Comparison of ENCODE assay signal across 11 mouse cellular contexts in the genomic region with DNA sequence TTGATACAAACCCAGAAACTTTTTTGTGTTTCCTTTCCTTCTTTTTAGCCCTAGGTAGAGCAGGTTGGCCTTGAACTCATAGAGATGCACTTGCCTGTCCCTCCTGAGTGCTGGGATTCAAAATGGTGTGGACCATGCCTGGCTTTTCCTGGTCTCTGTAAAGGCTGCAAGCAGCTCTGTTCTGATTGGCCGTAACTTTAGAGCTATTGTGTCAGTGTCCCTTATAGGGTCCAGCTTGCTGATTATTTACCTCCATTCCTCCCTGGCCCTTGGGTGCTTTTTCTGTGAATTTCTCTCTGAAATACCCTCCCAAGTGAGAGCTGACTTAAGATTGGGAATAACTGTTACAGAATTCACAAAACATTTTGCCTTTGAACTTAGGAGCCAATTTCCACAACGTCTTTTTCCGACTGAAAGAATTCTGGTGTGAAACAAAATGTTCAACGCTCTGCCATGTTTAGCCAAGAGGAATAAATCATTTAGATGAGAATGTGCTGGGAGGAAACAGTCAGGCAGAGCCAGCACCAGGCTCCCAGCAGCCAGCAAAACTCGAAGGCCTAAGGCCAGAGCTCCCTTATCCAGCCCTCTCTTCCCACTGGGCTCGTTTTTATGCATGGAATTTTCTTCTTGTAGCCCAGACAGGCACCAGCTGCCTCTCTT.
DNase-seq lines count a peak whose midpoint lies in the region; ATAC-seq and TF ChIP-seq lines count a peak whose summit lies in the region.
"Had no signal": no experiment of that assay in that cellular context is flagged by ENCODE, and none has a peak within 500 bp of the region (broad histone marks: within the 10 kb centered on the region; RNA-seq: fewer than 3 reads in every experiment).

No protein-coding gene starts in this region.

- H3K27ac ChIP-seq in forebrain, embryonic 15.5 days (replicated peaks), result 0 out of 2 replicates have a peak overlapping the region, but pooled peaks have one; percentile 25
- H3K27ac ChIP-seq in forebrain, embryonic 14.5 days (ENCODE audit: low read depth, low read length), result no peak overlapping the region
- 0 out of 2 replicates have a peak overlapping the region, but pooled peaks have one; percentile 3 for H3K27ac ChIP-seq in midbrain, embryonic 15.5 days
- H3K27ac ChIP-seq in midbrain, embryonic 16.5 days (ENCODE audit: low read length), result no peak overlapping the region
- peak overlapping the region; percentile 73 for H3K27ac ChIP-seq in kidney, postnatal 0 days
- peak overlapping the region; percentile 56 for H3K27ac ChIP-seq in neural tube, embryonic 15.5 days (replicated peaks)
- H3K27ac ChIP-seq: neural tube, embryonic 12.5 days had no signal

- no peak for TF ChIP-seq CTCF in kidney, postnatal 0 days (IDR thresholded peaks at IDR 0.05; ENCODE audit: low read depth)

- H3K9me3 ChIP-seq in forebrain, embryonic 15.5 days, result no peaks in the 10 kb centered on the region
- no peaks in the 10 kb centered on the region for H3K9me3 ChIP-seq in forebrain, embryonic 14.5 days (replicated peaks; ENCODE audit: control insufficient read depth, low read length)
- no peaks in the 10 kb centered on the region for H3K9me3 ChIP-seq in midbrain, embryonic 15.5 days
- H3K9me3 ChIP-seq in midbrain, embryonic 16.5 days (replicated peaks; ENCODE audit: control insufficient read depth, low read length, poor library complexity, severe bottlenecking), result no peaks in the 10 kb centered on the region
- no peaks in the 10 kb centered on the region for H3K9me3 ChIP-seq in kidney, postnatal 0 days (replicated peaks; ENCODE audit: low read length)
- no peaks in the 10 kb centered on the region for H3K9me3 ChIP-seq in neural tube, embryonic 15.5 days (replicated peaks)
- H3K9me3 ChIP-seq: neural tube, embryonic 12.5 days had no signal

- WGBS in forebrain, embryonic 15.5 days, result 59% methylated on average over 6 of the region's 6 CpGs
- 70% methylated on average over 6 of the region's 6 CpGs for WGBS in forebrain, embryonic 14.5 days
- 63% methylated on average over 6 of the region's 6 CpGs for WGBS in midbrain, embryonic 15.5 days
- WGBS in midbrain, embryonic 16.5 days, result 57% methylated on average over 6 of the region's 6 CpGs
- WGBS in kidney, postnatal 0 days, result 20% methylated on average over 6 of the region's 6 CpGs
- WGBS in neural tube, embryonic 15.5 days, result 36% methylated on average over 6 of the region's 6 CpGs

- no peak overlapping the region for H3K4me3 ChIP-seq in forebrain, embryonic 15.5 days
- H3K4me3 ChIP-seq in forebrain, embryonic 14.5 days (ENCODE audit: low read depth, low read length), result no peak overlapping the region
- H3K4me3 ChIP-seq in midbrain, embryonic 15.5 days, result no peak overlapping the region
- no peak overlapping the region for H3K4me3 ChIP-seq in midbrain, embryonic 16.5 days (ENCODE audit: low read depth, low read length)
- no peak overlapping the region for H3K4me3 ChIP-seq in kidney, postnatal 0 days (replicated peaks; ENCODE audit: low read depth, low read length)
- no peak overlapping the region for H3K4me3 ChIP-seq in neural tube, embryonic 15.5 days (replicated peaks)
- H3K4me3 ChIP-seq: neural tube, embryonic 12.5 days had no signal

- H3K27me3 ChIP-seq in forebrain, embryonic 15.5 days, result no peaks in the 10 kb centered on the region
- no peaks in the 10 kb centered on the region for H3K27me3 ChIP-seq in forebrain, embryonic 14.5 days (replicated peaks; ENCODE audit: control insufficient read depth, insufficient read depth, low read length)
- H3K27me3 ChIP-seq in midbrain, embryonic 15.5 days (replicated peaks), result no peaks in the 10 kb centered on the region
- H3K27me3 ChIP-seq in midbrain, embryonic 16.5 days (ENCODE audit: control insufficient read depth, insufficient read depth, low read depth, low read length), result no peaks in the 10 kb centered on the region
- H3K27me3 ChIP-seq in kidney, postnatal 0 days (ENCODE audit: insufficient read depth, low read length), result no peaks in the 10 kb centered on the region
- H3K27me3 ChIP-seq in neural tube, embryonic 15.5 days (replicated peaks), result no peaks in the 10 kb centered on the region
- H3K27me3 ChIP-seq: neural tube, embryonic 12.5 days had no signal

- H3K36me3 ChIP-seq in forebrain, embryonic 15.5 days, result no peaks in the 10 kb centered on the region
- no peaks in the 10 kb centered on the region for H3K36me3 ChIP-seq in forebrain, embryonic 14.5 days (ENCODE audit: control insufficient read depth, insufficient read depth, low read length)
- no peaks in the 10 kb centered on the region for H3K36me3 ChIP-seq in midbrain, embryonic 15.5 days (replicated peaks)
- H3K36me3 ChIP-seq in midbrain, embryonic 16.5 days (ENCODE audit: control insufficient read depth, insufficient read depth, low read length), result no peaks in the 10 kb centered on the region
- no peaks in the 10 kb centered on the region for H3K36me3 ChIP-seq in kidney, postnatal 0 days (ENCODE audit: insufficient read depth, low read length)
- no peaks in the 10 kb centered on the region for H3K36me3 ChIP-seq in neural tube, embryonic 15.5 days
- H3K36me3 ChIP-seq: neural tube, embryonic 12.5 days had no signal

- H3K9ac ChIP-seq in forebrain, embryonic 15.5 days (replicated peaks), result no peak overlapping the region
- no peak overlapping the region for H3K9ac ChIP-seq in forebrain, embryonic 14.5 days (ENCODE audit: low read length)
- no peak overlapping the region for H3K9ac ChIP-seq in midbrain, embryonic 15.5 days
- H3K9ac ChIP-seq in midbrain, embryonic 16.5 days (ENCODE audit: low read depth, low read length), result no peak overlapping the region
- H3K9ac ChIP-seq in kidney, postnatal 0 days (ENCODE audit: low read depth, low read length), result no peak overlapping the region
- no peak overlapping the region for H3K9ac ChIP-seq in neural tube, embryonic 15.5 days (replicated peaks)
- H3K9ac ChIP-seq: neural tube, embryonic 12.5 days had no signal

- no peak for ATAC-seq in forebrain, embryonic 15.5 days (replicated peaks)
- no peak for ATAC-seq in forebrain, embryonic 14.5 days
- 0 out of 2 replicates have a peak, but pooled peaks have one; percentile 30 for ATAC-seq in midbrain, embryonic 15.5 days (replicated peaks)
- ATAC-seq in midbrain, embryonic 16.5 days, result no peak
- peak; percentile 65; the same call in 1 of the 2 replicates for ATAC-seq in kidney, postnatal 0 days (replicated peaks; ENCODE audit: low FRiP score, low read depth)
- ATAC-seq in neural tube, embryonic 15.5 days (ENCODE audit: low FRiP score), result no peak; the same call in 1 of the 2 replicates

- H3K4me1 ChIP-seq in forebrain, embryonic 15.5 days, result no peaks in the 10 kb centered on the region
- no peaks in the 10 kb centered on the region for H3K4me1 ChIP-seq in forebrain, embryonic 14.5 days (ENCODE audit: control insufficient read depth, insufficient read depth, low read length)
- peaks cover 3% of the 10 kb centered on the region; the same call in 1 of the 2 replicates for H3K4me1 ChIP-seq in midbrain, embryonic 15.5 days
- no peaks in the 10 kb centered on the region for H3K4me1 ChIP-seq in midbrain, embryonic 16.5 days (ENCODE audit: control insufficient read depth, insufficient read depth, low read length)
- no peaks in the 10 kb centered on the region for H3K4me1 ChIP-seq in kidney, postnatal 0 days (replicated peaks; ENCODE audit: insufficient read depth, low read length)
- H3K4me1 ChIP-seq in neural tube, embryonic 15.5 days, result peaks cover 8% of the 10 kb centered on the region
- H3K4me1 ChIP-seq: neural tube, embryonic 12.5 days had no signal

- no peak for DNase-seq in forebrain, embryonic 14.5 days (ENCODE audit: low spot score)
- peak; percentile 90 for DNase-seq in kidney, postnatal 0 days (ENCODE audit: low spot score)
- DNase-seq in cerebellum, adult 8-10 months, result no peak
- DNase-seq in left cerebral cortex, adult 9 months (ENCODE audit: low spot score in 2 of 2), result no peak
- DNase-seq: cerebellum, postnatal 25 days; left cerebral cortex, postnatal 4 days had no signal

- H3K4me2 ChIP-seq in forebrain, embryonic 15.5 days (replicated peaks), result no peak overlapping the region
- no peak overlapping the region for H3K4me2 ChIP-seq in forebrain, embryonic 14.5 days (ENCODE audit: low read length)
- H3K4me2 ChIP-seq in midbrain, embryonic 15.5 days, result no peak overlapping the region
- no peak overlapping the region for H3K4me2 ChIP-seq in midbrain, embryonic 16.5 days (ENCODE audit: low read length)
- no peak overlapping the region for H3K4me2 ChIP-seq in kidney, postnatal 0 days (ENCODE audit: low read length)
- no peak overlapping the region for H3K4me2 ChIP-seq in neural tube, embryonic 15.5 days
- H3K4me2 ChIP-seq: neural tube, embryonic 12.5 days had no signal

Comparison
In these comparisons a context has a peak if more than half of its experiments do, and no peak if none do; other contexts are left out.
1. ATAC-seq: peak in midbrain, embryonic 15.5 days (single experiment) and kidney, postnatal 0 days (single experiment); none in forebrain, embryonic 15.5 days (single experiment), forebrain, embryonic 14.5 days (single experiment), midbrain, embryonic 16.5 days (single experiment) and neural tube, embryonic 15.5 days (single experiment).
2. H3K27ac ChIP-seq: peak in forebrain, embryonic 15.5 days (single experiment), midbrain, embryonic 15.5 days (single experiment), kidney, postnatal 0 days (single experiment) and neural tube, embryonic 15.5 days (single experiment); none in forebrain, embryonic 14.5 days (single experiment) and midbrain, embryonic 16.5 days (single experiment).